Mouse (Mus musculus): Measurements from ENCODE around the gene Vwa8. TPM values are rescaled to one million over a fixed set of nuclear protein-coding genes. Genes with fewer than 3 reads are reported as not detected.

The Vwa8 gene
- total and polyA plus RNA-seq, 2 experiments from 2014 or later = 8.1 to 19.5 TPM

DNA sequence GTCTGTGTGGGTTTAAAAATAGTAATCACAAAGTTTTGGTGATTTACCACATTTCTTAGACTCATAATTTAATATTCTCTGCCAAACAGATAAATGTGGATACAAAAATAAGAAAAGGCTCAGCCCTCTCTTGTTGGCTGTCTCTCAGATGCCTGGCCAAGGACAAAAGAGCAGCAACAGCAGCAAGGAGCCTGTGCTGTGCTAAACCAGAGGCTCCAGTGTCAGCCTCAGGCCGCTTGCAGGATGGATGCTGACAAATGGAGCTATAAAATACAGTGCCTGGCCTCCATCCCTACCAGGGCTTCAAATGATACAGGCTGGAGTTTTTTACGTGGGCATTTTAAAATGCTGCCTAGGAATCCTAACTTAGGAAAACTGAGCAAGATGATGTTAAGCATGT is 134.3 kb downstream of the Vwa8 start:
- Histone ChIP-seq H3K9me3 (ENCODE audit: low read length) (no peaks in the 10 kb centered on the region), H3K4me1 (ENCODE audit: insufficient read depth, low read length) (no peaks in the 10 kb centered on the region), H3K36me3 (ENCODE audit: insufficient read depth, low read length) (no peaks in the 10 kb centered on the region; the same call in 1 of the 2 replicates), H3K27ac (ENCODE audit: low read depth, low read length) (no peak overlapping the region), H3K4me2 (ENCODE audit: low read depth, low read length, poor library complexity, severe bottlenecking) (no peak overlapping the region), H3K9ac (replicated peaks; ENCODE audit: low read length, poor library complexity, severe bottlenecking) (no peak overlapping the region), H3K27me3 (ENCODE audit: insufficient read depth, low read length) (no peaks in the 10 kb centered on the region), H3K4me3 (ENCODE audit: low read depth, low read length) (no peak overlapping the region)
- ATAC-seq (ENCODE audit: low FRiP score) (no peak), DNase-seq (ENCODE audit: low spot score) (no peak)
- TF ChIP-seq CTCF (IDR thresholded peaks at IDR 0.05) = no peak
- WGBS = 61% methylated on average over 2 of the region's 2 CpGs

- Histone ChIP-seq H3K27ac (ENCODE audit: low read depth, low read length) (no peak overlapping the region), H3K36me3 (ENCODE audit: insufficient read depth, low read length) (no peaks in the 10 kb centered on the region; the same call in 1 of the 2 replicates), H3K9ac (replicated peaks; ENCODE audit: low read length, poor library complexity, severe bottlenecking) (no peak overlapping the region), H3K27me3 (ENCODE audit: insufficient read depth, low read length) (no peaks in the 10 kb centered on the region), H3K4me2 (ENCODE audit: low read depth, low read length, poor library complexity, severe bottlenecking) (no peak overlapping the region), H3K4me3 (ENCODE audit: low read depth, low read length) (no peak overlapping the region), H3K9me3 (ENCODE audit: low read length) (no peaks in the 10 kb centered on the region), H3K4me1 (ENCODE audit: insufficient read depth, low read length) (no peaks in the 10 kb centered on the region)
- 55% methylated on average over 2 of the region's 2 CpGs for WGBS
- peak; percentile 14 for DNase-seq (ENCODE audit: low spot score)
- no peak for ATAC-seq (ENCODE audit: low FRiP score)
- TF ChIP-seq CTCF (IDR thresholded peaks at IDR 0.05) = no peak
Measured at GRCm38 (mm10) chr14:78984296-78984695, 135.4 kb downstream of the Vwa8 start.

GRCm38 (mm10) chr14:78987543-78987942 is 138.7 kb downstream of the Vwa8 start:
- H3K9ac ChIP-seq (replicated peaks; ENCODE audit: low read length, poor library complexity, severe bottlenecking) = no peak overlapping the region
- WGBS = 81% methylated on average over 8 of the region's 8 CpGs
- H3K36me3 ChIP-seq (ENCODE audit: insufficient read depth, low read length) = no peaks in the 10 kb centered on the region; the same call in 1 of the 2 replicates
- no peak overlapping the region for H3K4me2 ChIP-seq (ENCODE audit: low read depth, low read length, poor library complexity, severe bottlenecking)
- TF ChIP-seq CTCF (IDR thresholded peaks at IDR 0.05) = no peak
- H3K4me3 ChIP-seq (ENCODE audit: low read depth, low read length) = no peak overlapping the region
- ATAC-seq (ENCODE audit: low FRiP score) (no peak), DNase-seq (ENCODE audit: low spot score) (no peak)
- H3K27ac ChIP-seq (ENCODE audit: low read depth, low read length) = no peak overlapping the region
- H3K9me3 ChIP-seq (ENCODE audit: low read length) = no peaks in the 10 kb centered on the region
- no peaks in the 10 kb centered on the region for H3K27me3 ChIP-seq (ENCODE audit: insufficient read depth, low read length)
- H3K4me1 ChIP-seq (ENCODE audit: insufficient read depth, low read length) = no peaks in the 10 kb centered on the region

GRCm38 (mm10) chr14:78992456-78992855 is 143.6 kb downstream of the Vwa8 start:
- no peaks in the 10 kb centered on the region; the same call in 1 of the 2 replicates for H3K36me3 ChIP-seq (ENCODE audit: insufficient read depth, low read length)
- no peaks in the 10 kb centered on the region for H3K4me1 ChIP-seq (ENCODE audit: insufficient read depth, low read length)
- H3K4me3 ChIP-seq (ENCODE audit: low read depth, low read length) = no peak overlapping the region
- no peak for DNase-seq (ENCODE audit: low spot score)
- H3K9me3 ChIP-seq (ENCODE audit: low read length) = no peaks in the 10 kb centered on the region
- no peak overlapping the region for H3K27ac ChIP-seq (ENCODE audit: low read depth, low read length)
- TF ChIP-seq CTCF (IDR thresholded peaks at IDR 0.05) = no peak
- H3K27me3 ChIP-seq (ENCODE audit: insufficient read depth, low read length) = no peaks in the 10 kb centered on the region
- no peak overlapping the region for H3K9ac ChIP-seq (replicated peaks; ENCODE audit: low read length, poor library complexity, severe bottlenecking)
- no peak overlapping the region for H3K4me2 ChIP-seq (ENCODE audit: low read depth, low read length, poor library complexity, severe bottlenecking)
- ATAC-seq (ENCODE audit: low FRiP score) = no peak
- 83% methylated on average over 4 of the region's 4 CpGs for WGBS

GRCm38 (mm10) chr14:78993515-78993914 is 144.7 kb downstream of the Vwa8 start:
- no peak for ATAC-seq (ENCODE audit: low FRiP score)
- H3K9ac ChIP-seq (replicated peaks; ENCODE audit: low read length, poor library complexity, severe bottlenecking) = no peak overlapping the region

GRCm38 (mm10) chr14:78996359-78996758 is 147.5 kb downstream of the Vwa8 start:
- DNase-seq (ENCODE audit: low spot score) (no peak), ATAC-seq (ENCODE audit: low FRiP score) (no peak)
- H3K9ac ChIP-seq (replicated peaks; ENCODE audit: low read length, poor library complexity, severe bottlenecking) = no peak overlapping the region
- 98% methylated on average over 2 of the region's 2 CpGs for WGBS
- H3K9me3 ChIP-seq (ENCODE audit: low read length) = no peaks in the 10 kb centered on the region
- H3K36me3 ChIP-seq (ENCODE audit: insufficient read depth, low read length) = no peaks in the 10 kb centered on the region
- no peaks in the 10 kb centered on the region for H3K4me1 ChIP-seq (ENCODE audit: insufficient read depth, low read length)
- no peak overlapping the region for H3K4me3 ChIP-seq (ENCODE audit: low read depth, low read length)
- TF ChIP-seq CTCF (IDR thresholded peaks at IDR 0.05) = no peak
- H3K27me3 ChIP-seq (ENCODE audit: insufficient read depth, low read length) = no peaks in the 10 kb centered on the region
- H3K4me2 ChIP-seq (ENCODE audit: low read depth, low read length, poor library complexity, severe bottlenecking) = no peak overlapping the region
- H3K27ac ChIP-seq (ENCODE audit: low read depth, low read length) = no peak overlapping the region

More at GRCm38 (mm10) chr14:78993515-78993914, 144.7 kb downstream of the Vwa8 start:
- H3K27ac ChIP-seq (ENCODE audit: low read depth, low read length) = no peak overlapping the region
- no peak for DNase-seq (ENCODE audit: low spot score)
- H3K4me2 ChIP-seq (ENCODE audit: low read depth, low read length, poor library complexity, severe bottlenecking) = no peak overlapping the region
- no peak overlapping the region for H3K4me3 ChIP-seq (ENCODE audit: low read depth, low read length)
- no peak for TF ChIP-seq CTCF (IDR thresholded peaks at IDR 0.05)
- no peaks in the 10 kb centered on the region for H3K9me3 ChIP-seq (ENCODE audit: low read length)
- no peaks in the 10 kb centered on the region for H3K4me1 ChIP-seq (ENCODE audit: insufficient read depth, low read length)
- 79% methylated on average over 4 of the region's 4 CpGs for WGBS
- no peaks in the 10 kb centered on the region for H3K27me3 ChIP-seq (ENCODE audit: insufficient read depth, low read length)
- no peaks in the 10 kb centered on the region for H3K36me3 ChIP-seq (ENCODE audit: insufficient read depth, low read length)
